Comparison of ENCODE assay signal across 31 mouse cellular contexts in genomic region chr2:168807681-168808080, GRCm38 (mm10). TPM values are rescaled to one million over a fixed set of nuclear protein-coding genes. Genes with fewer than 3 reads are reported as not detected.
DNase-seq lines count a peak whose midpoint lies in the region; ATAC-seq lines count a peak whose summit lies in the region.
"Had no signal": no experiment of that assay in that cellular context is flagged by ENCODE, and none has a peak within 500 bp of the region (broad histone marks: within the 10 kb centered on the region; RNA-seq: fewer than 3 reads in every experiment).

No protein-coding gene starts in this region.

- H3K9me3 ChIP-seq in heart, embryonic 10.5 days = no peaks in the 10 kb centered on the region
- H3K9me3 ChIP-seq in midbrain, embryonic 13.5 days = no peaks in the 10 kb centered on the region
- H3K9me3 ChIP-seq in midbrain, embryonic 14.5 days (ENCODE audit: control insufficient read depth, low read length) = no peaks in the 10 kb centered on the region
- no peaks in the 10 kb centered on the region for H3K9me3 ChIP-seq in embryonic facial prominence, embryonic 11.5 days (replicated peaks; ENCODE audit: control insufficient read depth, low read length)
- H3K9me3 ChIP-seq: embryonic facial prominence, embryonic 13.5 days; midbrain, embryonic 12.5 days; neural tube, embryonic 12.5 days had no signal

- DNase-seq in heart, embryonic 10.5 days (ENCODE audit: low spot score) = no peak
- DNase-seq in heart, postnatal 10 days = no peak
- no peak for DNase-seq in midbrain, embryonic 14.5 days
- DNase-seq in embryo, embryonic 10.5 days (ENCODE audit: low spot score) = peak; percentile 58
- peak; percentile 19 for DNase-seq in embryonic facial prominence, embryonic 11.5 days (ENCODE audit: low spot score)
- no peak for DNase-seq in left cerebral cortex, postnatal 36 days (ENCODE audit: low spot score in 2 of 2)
- DNase-seq in frontal cortex, adult 2 months (ENCODE audit: extremely low spot score in 1 of 2, low spot score in 1 of 2) = no peak
- DNase-seq: adrenal gland, postnatal 25 days; cerebellum, adult 11-12 months; cerebellum, adult 9-11 months; gastrocnemius, postnatal 25 days; heart, adult 11 months; heart, postnatal 4 days; kidney, adult 11 months; kidney, postnatal 36 days; liver; lung, adult 2 months; lung, postnatal 14 days; right cerebral cortex, postnatal 14 days; thymus, postnatal 14 days had no signal

- H3K27me3 ChIP-seq in heart, embryonic 10.5 days (ENCODE audit: insufficient read depth, poor library complexity, severe bottlenecking) = peaks cover 6% of the 10 kb centered on the region; the same call in 1 of the 2 replicates
- peaks cover 18% of the 10 kb centered on the region for H3K27me3 ChIP-seq in midbrain, embryonic 13.5 days
- H3K27me3 ChIP-seq in midbrain, embryonic 14.5 days (ENCODE audit: control insufficient read depth, insufficient read depth, low read length) = no peaks in the 10 kb centered on the region
- H3K27me3 ChIP-seq in embryonic facial prominence, embryonic 11.5 days (ENCODE audit: control insufficient read depth, insufficient read depth, low read length) = no peaks in the 10 kb centered on the region
- H3K27me3 ChIP-seq: neural tube, embryonic 12.5 days had no signal

- no peaks in the 10 kb centered on the region for H3K36me3 ChIP-seq in heart, embryonic 10.5 days
- no peaks in the 10 kb centered on the region for H3K36me3 ChIP-seq in midbrain, embryonic 13.5 days
- H3K36me3 ChIP-seq in midbrain, embryonic 14.5 days (ENCODE audit: control insufficient read depth, insufficient read depth, low read length) = no peaks in the 10 kb centered on the region
- no peaks in the 10 kb centered on the region for H3K36me3 ChIP-seq in embryonic facial prominence, embryonic 11.5 days (replicated peaks; ENCODE audit: control insufficient read depth, insufficient read depth, low read depth, low read length)
- H3K36me3 ChIP-seq: embryonic facial prominence, embryonic 13.5 days; midbrain, embryonic 12.5 days; neural tube, embryonic 12.5 days had no signal

- intact Hi-C loops in heart, postnatal 10 days (cut with DNase I) = no loop called here
- intact Hi-C loops in left cerebral cortex, postnatal 36 days (cut with DNase I) = no loop called here

- H3K4me3 ChIP-seq in heart, embryonic 10.5 days = no peak overlapping the region
- H3K4me3 ChIP-seq in midbrain, embryonic 13.5 days (replicated peaks) = no peak overlapping the region
- H3K4me3 ChIP-seq in midbrain, embryonic 14.5 days (replicated peaks; ENCODE audit: low read depth, low read length) = no peak overlapping the region
- no peak overlapping the region for H3K4me3 ChIP-seq in embryonic facial prominence, embryonic 11.5 days (ENCODE audit: low read depth, low read length)
- H3K4me3 ChIP-seq: embryonic facial prominence, embryonic 13.5 days; layer of hippocampus, adult 2 months; midbrain, embryonic 12.5 days; neural tube, embryonic 12.5 days had no signal

- 0 out of 2 replicates have a peak, but pooled peaks have one; percentile 37 for ATAC-seq in midbrain, embryonic 13.5 days
- no peak for ATAC-seq in midbrain, embryonic 14.5 days (ENCODE audit: low FRiP score, low TSS enrichment)
- ATAC-seq in embryonic facial prominence, embryonic 11.5 days (replicated peaks; ENCODE audit: insufficient number of reproducible peaks, low FRiP score, low TSS enrichment, low read depth) = no peak
- ATAC-seq: inflammation-experienced regulatory T-cells, adult 6 months had no signal

- H3K27ac ChIP-seq in heart, embryonic 10.5 days = 0 out of 2 replicates have a peak overlapping the region, but pooled peaks have one; percentile 3
- H3K27ac ChIP-seq in midbrain, embryonic 13.5 days = no peak overlapping the region
- H3K27ac ChIP-seq in midbrain, embryonic 14.5 days (replicated peaks; ENCODE audit: low read depth, low read length) = no peak overlapping the region
- H3K27ac ChIP-seq in embryonic facial prominence, embryonic 11.5 days (replicated peaks; ENCODE audit: low read depth, low read length) = no peak overlapping the region
- H3K27ac ChIP-seq: embryonic facial prominence, embryonic 13.5 days; hindbrain, embryonic 14.5 days; layer of hippocampus, adult 2 months; liver, embryonic 14.5 days; midbrain, embryonic 12.5 days; neural tube, embryonic 12.5 days had no signal

- H3K4me1 ChIP-seq in heart, embryonic 10.5 days = peaks cover 16% of the 10 kb centered on the region
- peaks cover 20% of the 10 kb centered on the region for H3K4me1 ChIP-seq in midbrain, embryonic 13.5 days (replicated peaks)
- 0 out of 2 replicates have a peak, but pooled peaks cover 8% of the 10 kb centered on the region for H3K4me1 ChIP-seq in midbrain, embryonic 14.5 days (ENCODE audit: control insufficient read depth, insufficient read depth, low read length)
- H3K4me1 ChIP-seq in embryonic facial prominence, embryonic 11.5 days (ENCODE audit: control insufficient read depth, insufficient read depth, low read length) = no peaks in the 10 kb centered on the region

- 55% methylated on average over 4 of the region's 4 CpGs for WGBS in heart, embryonic 10.5 days
- WGBS in midbrain, embryonic 13.5 days = 16% methylated on average over 4 of the region's 4 CpGs
- WGBS in midbrain, embryonic 14.5 days = 22% methylated on average over 4 of the region's 4 CpGs
- 13% methylated on average over 4 of the region's 4 CpGs for WGBS in embryonic facial prominence, embryonic 11.5 days

- no peak overlapping the region for H3K9ac ChIP-seq in midbrain, embryonic 13.5 days (replicated peaks)
- no peak overlapping the region for H3K9ac ChIP-seq in midbrain, embryonic 14.5 days (replicated peaks; ENCODE audit: low read length)
- H3K9ac ChIP-seq in embryonic facial prominence, embryonic 11.5 days (replicated peaks; ENCODE audit: low read length) = no peak overlapping the region
- H3K9ac ChIP-seq: hindbrain, embryonic 14.5 days; liver, embryonic 14.5 days; midbrain, embryonic 12.5 days; neural tube, embryonic 12.5 days had no signal

- no peak overlapping the region for H3K4me2 ChIP-seq in midbrain, embryonic 13.5 days (replicated peaks)
- H3K4me2 ChIP-seq in midbrain, embryonic 14.5 days (ENCODE audit: low read length) = no peak overlapping the region
- H3K4me2 ChIP-seq in embryonic facial prominence, embryonic 11.5 days (ENCODE audit: low read depth, low read length) = no peak overlapping the region
- H3K4me2 ChIP-seq: embryonic facial prominence, embryonic 13.5 days; heart, embryonic 11.5 days; hindbrain, embryonic 14.5 days; midbrain, embryonic 12.5 days; neural tube, embryonic 12.5 days had no signal

RNA-seq across cellular contexts. Expression of gene Sall4, which starts 39.9 kb away (rescaled TPM):
- 10.6 and 21.6 TPM in 2 replicates for polyA plus RNA-seq in heart, embryonic 10.5 days (2016; fragmentation: Nextera tagmentation; extraction: Ambion mirVana)
- 1 to 10 TPM; 1.7 to 2.3 TPM for total RNA-seq in heart, postnatal 10 days (2021)
- 2.2 and 5.5 TPM in 2 replicates for polyA plus RNA-seq in midbrain, embryonic 13.5 days (2015; fragmentation: Nextera tagmentation; extraction: Ambion mirVana)
- 1.8 and 2.6 TPM in 2 replicates for polyA plus RNA-seq in midbrain, embryonic 14.5 days (2014; fragmentation: Nextera tagmentation; extraction: Ambion mirVana)
- polyA plus RNA-seq in embryonic facial prominence, embryonic 11.5 days (2014; fragmentation: Nextera tagmentation; extraction: Ambion mirVana) = 12.3 and 13.3 TPM in 2 replicates
- under 1 TPM in 1 of 2 experiments, not detected in 1; 0.18 TPM for total RNA-seq in left cerebral cortex, postnatal 36 days (2021)
- 0.22 and 0.74 TPM in 2 replicates for polyA plus RNA-seq in frontal cortex, adult 2 months (2012; rRNA removed)
- total RNA-seq: adrenal gland, adult 18-20 months; adrenal gland, postnatal 25 days; MEL had no signal
- polyA plus RNA-seq: lung, adult 2 months had no signal

Comparison
In these comparisons a context has a peak if more than half of its experiments do, and no peak if none do; other contexts are left out.
1. DNase-seq: peak in embryo, embryonic 10.5 days (single experiment) and embryonic facial prominence, embryonic 11.5 days (single experiment); none in heart, embryonic 10.5 days (single experiment), heart, postnatal 10 days (0 of 2), midbrain, embryonic 14.5 days (single experiment), left cerebral cortex, postnatal 36 days (0 of 2) and frontal cortex, adult 2 months (0 of 2).